Mouse (Mus musculus) cerebellum, postnatal 4 days (tissue): ENCODE measurements around the gene Vmn1r18.
"Not testable (repeated sequence)": the region's sequence is repeated elsewhere in the genome, so short reads cannot be mapped to it uniquely, and the experiment has no call there.

Experiments used
- DNase-seq, 2 experiments: peaks; one replicate each; pipeline ENCODE4 v3.0.0; 2022; ENCODE audit warnings: low spot score in 2 of 2, mixed read lengths in 1 of 2

The Vmn1r18 gene

DNA sequence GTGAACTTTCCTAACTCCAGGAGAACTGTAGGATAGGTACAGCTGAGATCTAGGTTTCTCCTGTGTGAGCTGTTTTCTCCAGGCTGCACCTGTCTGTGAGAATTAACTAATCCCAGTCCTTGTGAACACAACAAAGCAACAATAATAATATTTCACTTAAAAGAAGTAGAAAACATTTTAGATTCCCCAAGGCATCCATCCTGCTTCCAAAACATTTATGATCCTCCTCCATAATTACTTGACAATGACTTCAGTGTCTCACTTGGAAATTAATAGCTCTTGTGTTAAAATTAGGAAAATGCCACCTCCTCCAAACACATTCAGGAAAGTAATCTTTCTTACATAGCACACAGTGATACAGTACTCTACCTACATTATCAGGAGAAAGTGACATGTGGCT, at the start of gene Vmn1r18:
Gene Vmn1r18, minus strand, starts transcription at position 101 of the 400 bp plus-strand sequence.
- no peak for DNase-seq

DNA sequence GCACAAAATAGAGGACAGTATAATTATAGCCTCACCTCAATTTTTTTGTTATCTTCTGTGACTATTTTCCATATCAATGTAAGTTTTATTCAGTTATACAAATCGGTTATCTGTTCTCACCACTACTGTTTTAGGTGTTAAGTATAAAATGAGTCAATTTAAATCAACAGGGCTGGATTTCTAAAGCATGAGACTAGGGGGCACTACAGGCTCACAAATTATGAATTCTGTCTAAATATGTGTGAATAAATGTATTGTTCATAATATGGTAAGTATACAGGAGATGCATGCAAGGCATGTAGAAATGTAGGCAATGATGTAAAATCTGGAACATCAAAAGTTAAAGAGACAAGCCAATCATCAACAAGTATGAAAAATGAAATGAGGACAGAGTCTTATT, 35.6 kb upstream of the Vmn1r18 start:
- no peak for DNase-seq

DNA sequence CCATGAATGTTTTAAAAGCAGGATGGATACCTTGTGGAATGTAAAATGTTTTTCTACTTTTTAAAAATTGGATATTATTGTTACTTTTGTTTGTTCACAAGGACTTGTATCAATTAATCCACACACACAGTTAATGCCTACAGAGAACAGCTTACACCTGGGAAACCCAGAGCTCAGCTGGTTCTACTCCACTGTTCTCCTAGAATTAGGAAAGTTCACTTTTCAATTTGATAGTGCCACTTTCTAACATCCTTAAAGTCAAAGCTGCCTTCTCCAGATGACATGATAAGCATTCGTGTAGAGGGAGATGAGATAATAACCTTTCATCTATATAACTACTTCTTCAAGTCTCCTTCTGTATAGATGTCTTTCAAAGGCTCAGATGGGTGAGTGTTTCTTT, 33.0 kb upstream of the Vmn1r18 start, which contains the start of gene Vmn1r20:
Gene Vmn1r20, plus strand, starts transcription at position 301 of the 400 bp plus-strand sequence.
- no peak for DNase-seq

DNA sequence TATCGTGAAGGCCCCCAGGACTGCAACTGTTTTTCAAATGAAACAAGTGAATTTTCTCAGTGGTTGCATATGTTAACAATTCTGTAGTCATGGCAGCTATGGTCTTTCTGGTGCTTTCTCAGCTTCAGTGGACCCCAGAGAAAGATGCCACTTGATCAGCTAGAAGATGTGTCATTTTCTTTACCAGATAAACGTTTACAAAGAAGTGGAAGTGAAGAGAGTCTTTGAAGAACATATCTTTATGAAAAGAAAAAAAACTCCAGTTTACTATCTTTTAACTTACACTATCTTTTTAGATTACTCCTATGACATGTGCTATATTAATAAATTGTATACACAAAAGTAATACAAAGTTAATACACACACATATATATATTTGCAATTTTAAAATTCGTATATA, 7.9 kb upstream of the Vmn1r18 start, which contains the start of gene Vmn1r19:
Gene Vmn1r19, plus strand, starts transcription at position 301 of the 400 bp plus-strand sequence.
- not testable (repeated sequence) for DNase-seq

DNA sequence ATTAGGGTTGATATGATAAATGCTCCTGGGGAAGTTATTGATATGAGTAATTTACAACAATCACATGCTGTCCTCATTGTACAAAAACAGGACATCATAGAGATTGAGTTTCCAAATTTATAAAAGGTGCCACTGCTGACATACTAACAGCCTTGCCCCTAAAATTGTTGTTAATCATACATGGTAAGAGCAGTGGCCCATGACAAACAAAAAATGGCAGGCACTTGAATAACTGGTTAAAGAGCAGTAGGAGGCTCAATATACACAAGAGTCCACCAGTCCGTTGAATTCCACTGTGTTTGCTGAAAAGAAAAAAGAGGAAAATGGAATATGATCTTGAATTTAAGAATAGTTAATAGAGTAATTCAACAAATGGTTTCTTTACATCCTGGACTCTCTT, 28.1 kb downstream of the Vmn1r18 start:
- DNase-seq: no peak

DNA sequence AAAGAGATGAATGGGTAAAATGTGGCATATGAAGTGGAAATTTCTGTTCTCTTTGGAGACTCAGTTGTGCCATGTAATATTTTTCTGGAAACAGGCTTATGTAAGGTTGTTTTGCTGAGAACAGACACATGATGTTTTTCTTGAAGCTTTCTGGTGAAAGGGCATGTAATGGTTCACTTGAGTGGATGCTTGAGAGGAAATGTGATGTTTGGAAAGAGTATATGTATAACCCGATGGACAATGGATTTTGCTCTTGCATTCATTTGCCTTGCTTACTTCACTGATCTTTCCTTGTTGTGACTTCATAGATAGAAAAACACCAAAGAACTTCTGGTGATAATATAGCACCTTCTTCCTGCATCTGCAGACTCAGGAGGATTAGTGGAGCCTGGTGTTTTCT, 29.7 kb downstream of the Vmn1r18 start:
- DNase-seq: not testable (repeated sequence)

DNA sequence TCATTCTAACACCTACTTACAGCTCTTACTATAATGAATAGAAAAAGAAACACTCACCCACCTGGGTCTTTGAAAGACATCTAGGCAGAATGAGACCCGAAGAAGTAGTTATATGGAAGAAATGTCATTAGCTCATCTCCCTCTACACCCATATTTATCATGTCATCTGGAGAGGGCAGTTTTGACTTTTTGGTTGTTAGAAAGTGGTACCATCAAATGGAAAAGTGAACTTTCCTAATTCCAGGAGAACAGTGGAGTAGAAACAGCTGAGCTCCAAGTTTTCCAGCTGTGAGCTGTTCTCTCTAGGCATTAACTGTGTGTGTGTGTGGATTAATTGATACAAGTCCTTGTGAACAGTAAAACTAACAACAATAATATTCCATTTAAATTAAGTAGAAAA, 32.0 kb downstream of the Vmn1r18 start, which contains the start of gene Vmn1r17:
Gene Vmn1r17, minus strand, starts transcription at position 101 of the 400 bp plus-strand sequence.
- DNase-seq: no peak

DNA sequence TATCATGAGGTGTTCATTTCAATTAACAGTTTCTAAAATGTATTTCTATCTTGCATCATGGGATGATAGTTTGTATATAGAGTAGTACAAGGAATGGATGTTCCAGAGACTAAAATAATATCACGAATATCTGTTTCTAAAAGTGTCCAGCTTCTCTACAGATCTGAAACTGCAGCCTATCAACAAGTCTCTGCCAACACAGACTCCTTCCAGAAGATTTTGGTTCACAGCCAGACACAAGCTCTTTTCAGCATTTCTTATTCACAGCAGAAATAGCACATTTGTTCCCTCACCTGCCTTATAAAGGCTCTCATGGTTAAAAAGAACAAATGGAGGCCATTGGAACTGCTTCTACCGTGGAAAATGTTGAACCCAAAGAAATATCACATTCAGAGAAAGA, 38.7 kb downstream of the Vmn1r18 start:
- DNase-seq: no peak

DNA sequence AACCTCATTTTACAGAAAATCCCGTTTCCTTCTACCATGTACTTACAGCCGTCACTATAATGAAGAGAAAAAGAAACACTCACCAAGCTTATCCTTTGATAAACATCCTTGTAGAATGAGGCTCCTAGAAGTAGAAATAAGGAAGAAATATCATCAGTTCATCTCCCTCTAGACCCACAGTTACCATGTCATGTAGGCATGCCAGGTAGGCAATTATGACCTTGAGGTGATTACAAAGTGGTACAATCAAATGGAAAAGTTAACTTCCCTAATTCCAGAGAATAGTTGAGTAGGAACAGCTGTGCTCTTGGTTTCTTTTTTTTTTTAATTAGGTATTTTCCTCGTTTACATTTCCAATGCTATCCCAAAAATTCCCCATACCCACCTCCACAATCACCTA, 66.2 kb downstream of the Vmn1r18 start, which contains the start of gene Vmn1r16:
Gene Vmn1r16, minus strand, starts transcription at position 101 of the 400 bp plus-strand sequence.
- no peak for DNase-seq
